Mouse (Mus musculus): ENCODE data around the gene Sugct. TPM values are rescaled to one million over a fixed set of nuclear protein-coding genes. Genes with fewer than 3 reads are reported as not detected.

Gene Sugct
- polyA plus RNA-seq, 1 experiment from 2014 or later, result 3.1 TPM

- no peak overlapping the region for H3K9ac ChIP-seq
- ATAC-seq (replicated peaks), result no peak
- H3K4me3 ChIP-seq, result no peak overlapping the region
- no peaks in the 10 kb centered on the region for H3K4me1 ChIP-seq
- H3K27ac ChIP-seq, result no peak overlapping the region
- H3K27me3 ChIP-seq (replicated peaks), result no peaks in the 10 kb centered on the region
- no peak overlapping the region for H3K4me2 ChIP-seq
- WGBS, result 70% methylated on average over 8 of the region's 8 CpGs
- H3K9me3 ChIP-seq, result no peaks in the 10 kb centered on the region
- H3K36me3 ChIP-seq (replicated peaks), result no peaks in the 10 kb centered on the region
These were observed 510.1 kb downstream of the Sugct start for GRCm38 (mm10) chr13:17185253-17185652.

DNA sequence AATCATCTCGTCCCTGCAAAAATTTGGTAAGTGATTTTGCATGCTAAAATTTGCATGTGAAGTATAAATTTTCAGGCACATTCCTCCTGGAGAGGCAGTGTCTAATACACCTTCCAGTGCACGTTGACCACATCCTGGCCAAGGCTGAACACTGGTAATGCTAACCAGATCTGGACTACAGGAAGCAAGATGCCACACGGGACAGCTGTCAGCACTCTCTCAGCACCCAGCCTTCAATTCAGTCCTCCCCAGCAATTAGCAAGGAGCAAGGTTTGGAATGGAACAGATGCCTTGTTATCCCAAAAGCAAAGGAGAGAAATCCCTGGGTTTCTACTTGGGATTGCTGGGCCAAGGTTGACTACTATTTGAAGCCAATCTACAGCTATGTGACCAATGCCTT, 529.4 kb downstream of the Sugct start:
- Histone ChIP-seq H3K4me2 (no peak overlapping the region), H3K27ac (no peak overlapping the region), H3K4me1 (no peaks in the 10 kb centered on the region), H3K36me3 (replicated peaks) (no peaks in the 10 kb centered on the region), H3K27me3 (replicated peaks) (no peaks in the 10 kb centered on the region), H3K4me3 (no peak overlapping the region), H3K9me3 (no peaks in the 10 kb centered on the region), H3K9ac (no peak overlapping the region)
- ATAC-seq (replicated peaks), result no peak
- WGBS, result 81% methylated on average over 3 of the region's 3 CpGs

DNA sequence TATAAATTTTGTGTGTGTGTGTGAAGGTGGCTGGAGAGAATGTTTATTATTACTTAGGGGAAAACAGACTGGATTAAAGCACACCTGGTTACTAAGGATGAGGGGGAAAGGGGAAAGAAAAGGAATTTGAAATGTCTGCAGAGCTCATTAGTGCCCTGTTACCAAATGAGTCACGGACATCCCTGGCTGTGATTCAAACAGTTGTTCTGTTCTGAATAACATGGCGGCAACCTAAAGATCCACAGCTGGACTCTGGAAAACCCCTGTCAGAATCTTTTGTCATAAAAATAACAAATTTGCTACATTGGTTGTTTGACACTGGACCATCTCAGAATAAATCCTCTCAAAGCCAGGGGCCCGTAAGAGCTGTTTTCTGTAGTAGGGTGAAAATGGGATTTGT, 530.6 kb downstream of the Sugct start:
- Histone ChIP-seq H3K4me3 (no peak overlapping the region), H3K36me3 (replicated peaks) (no peaks in the 10 kb centered on the region), H3K4me2 (no peak overlapping the region), H3K4me1 (no peaks in the 10 kb centered on the region), H3K27ac (no peak overlapping the region), H3K9me3 (no peaks in the 10 kb centered on the region), H3K27me3 (replicated peaks) (no peaks in the 10 kb centered on the region), H3K9ac (no peak overlapping the region)
- WGBS, result 89% methylated on average over 3 of the region's 3 CpGs
- no peak for ATAC-seq (replicated peaks)

DNA sequence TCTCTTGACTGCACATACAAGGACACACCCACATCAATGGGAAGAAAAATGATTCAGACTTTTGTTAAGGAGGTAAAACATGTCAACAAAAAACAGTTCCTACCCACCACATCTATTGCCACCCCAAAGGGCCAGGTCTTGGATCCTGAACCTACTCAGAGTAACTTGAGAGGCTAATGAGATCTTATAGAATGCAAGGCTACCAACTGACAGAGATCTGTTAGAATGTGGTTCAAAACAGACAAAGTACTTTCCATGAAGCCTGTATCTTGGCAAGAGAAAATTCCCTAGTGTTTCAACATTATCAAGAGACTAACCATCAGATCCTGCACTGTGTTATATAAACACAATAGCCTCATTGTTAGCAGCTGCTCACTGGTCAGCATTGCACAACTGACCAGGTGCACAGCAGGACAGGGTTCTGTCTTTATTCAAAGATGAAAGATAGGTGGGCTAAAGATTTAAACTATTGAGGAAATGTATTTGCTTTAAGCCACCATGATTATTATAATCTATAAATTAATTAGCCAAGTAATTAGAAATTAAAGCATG, 548.8 kb downstream of the Sugct start:
- Histone ChIP-seq H3K9ac (no peak overlapping the region), H3K27me3 (replicated peaks) (no peaks in the 10 kb centered on the region), H3K4me2 (no peak overlapping the region), H3K4me1 (no peaks in the 10 kb centered on the region), H3K9me3 (no peaks in the 10 kb centered on the region), H3K4me3 (no peak overlapping the region), H3K36me3 (replicated peaks) (no peaks in the 10 kb centered on the region), H3K27ac (no peak overlapping the region)
- ATAC-seq (replicated peaks), result no peak

DNA sequence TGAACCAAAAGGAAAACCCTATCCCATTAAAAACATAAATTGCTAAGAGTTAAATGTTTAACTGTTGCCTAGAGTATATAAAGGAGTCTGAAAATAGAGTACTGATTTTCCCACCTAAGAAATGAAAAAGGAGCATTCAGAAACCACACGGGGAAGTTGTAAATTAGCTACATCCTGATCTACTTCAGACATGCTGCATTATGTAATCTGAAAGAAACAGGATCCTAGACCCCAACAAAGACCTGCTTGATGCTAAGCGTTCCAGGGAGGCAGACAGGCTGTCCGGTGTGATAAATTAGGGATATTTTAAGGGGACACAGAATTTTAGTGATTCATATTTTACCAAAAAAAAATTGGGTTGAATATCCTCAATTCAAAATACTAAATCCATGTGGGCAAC, 579.3 kb downstream of the Sugct start:
- H3K9me3 ChIP-seq, result no peaks in the 10 kb centered on the region
- no peak overlapping the region for H3K4me3 ChIP-seq
- no peaks in the 10 kb centered on the region for H3K27me3 ChIP-seq (replicated peaks)
- 65% methylated on average over 3 of the region's 3 CpGs for WGBS
- no peak overlapping the region for H3K9ac ChIP-seq
- no peak overlapping the region for H3K4me2 ChIP-seq
- H3K4me1 ChIP-seq, result no peaks in the 10 kb centered on the region
- H3K27ac ChIP-seq, result no peak overlapping the region
- no peak for ATAC-seq (replicated peaks)
- H3K36me3 ChIP-seq (replicated peaks), result no peaks in the 10 kb centered on the region

DNA sequence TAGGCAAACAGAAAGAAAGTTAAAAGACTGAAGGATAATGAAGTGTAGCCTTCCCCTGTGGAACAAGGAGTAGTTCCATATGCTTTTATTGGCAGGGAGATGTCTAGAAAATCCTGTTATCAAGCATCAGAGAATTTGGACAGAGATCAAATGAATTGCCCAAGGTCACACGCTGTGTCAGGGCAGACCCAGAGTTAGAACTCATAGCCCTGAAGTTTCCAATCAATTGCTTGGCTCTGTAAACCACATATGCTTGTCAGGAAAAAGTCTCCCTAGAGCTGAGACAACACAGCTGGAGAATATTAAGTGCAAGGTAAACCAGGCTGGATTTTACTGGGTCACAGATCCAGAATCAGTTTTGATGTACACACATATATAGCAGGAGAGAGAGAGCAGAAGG, 593.0 kb downstream of the Sugct start:
- no peaks in the 10 kb centered on the region for H3K9me3 ChIP-seq
- no peak overlapping the region for H3K4me2 ChIP-seq
- H3K27me3 ChIP-seq (replicated peaks), result no peaks in the 10 kb centered on the region
- H3K36me3 ChIP-seq (replicated peaks), result no peaks in the 10 kb centered on the region
- 83% methylated on average over 1 of the region's 1 CpGs for WGBS
- no peaks in the 10 kb centered on the region for H3K4me1 ChIP-seq
- H3K4me3 ChIP-seq, result no peak overlapping the region
- H3K9ac ChIP-seq, result no peak overlapping the region
- no peak for ATAC-seq (replicated peaks)
- H3K27ac ChIP-seq, result no peak overlapping the region

GRCm38 (mm10) chr13:17086547-17086946, 608.8 kb downstream of the Sugct start:
- no peaks in the 10 kb centered on the region for H3K27me3 ChIP-seq (replicated peaks)
- H3K4me1 ChIP-seq, result no peaks in the 10 kb centered on the region
- H3K9me3 ChIP-seq, result no peaks in the 10 kb centered on the region
- no peak overlapping the region for H3K4me3 ChIP-seq
- H3K4me2 ChIP-seq, result no peak overlapping the region
- no peak overlapping the region for H3K9ac ChIP-seq
- no peak for ATAC-seq (replicated peaks)
- no peaks in the 10 kb centered on the region for H3K36me3 ChIP-seq (replicated peaks)
- H3K27ac ChIP-seq, result no peak overlapping the region
- 78% methylated on average over 2 of the region's 2 CpGs for WGBS

DNA sequence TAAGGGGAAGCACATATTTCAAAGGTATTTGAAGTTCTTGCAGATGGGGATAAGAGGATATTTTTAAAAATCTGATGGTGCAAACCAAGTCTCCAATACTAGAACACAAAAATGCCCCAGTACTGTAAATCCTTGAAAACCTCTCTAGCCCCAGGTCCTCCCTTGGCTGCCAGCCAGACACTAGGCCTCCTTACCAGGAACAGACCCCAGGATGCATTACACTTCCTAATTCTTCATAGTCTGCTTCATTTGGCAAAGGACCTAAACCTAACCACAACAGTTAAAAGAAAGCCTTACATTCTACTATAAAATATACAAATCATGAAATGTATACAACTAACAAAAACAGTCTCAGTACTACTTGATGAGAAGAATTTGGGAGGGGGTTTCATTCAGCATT, 609.2 kb downstream of the Sugct start:
- Histone ChIP-seq H3K27me3 (replicated peaks) (no peaks in the 10 kb centered on the region), H3K27ac (no peak overlapping the region), H3K4me3 (no peak overlapping the region), H3K36me3 (replicated peaks) (no peaks in the 10 kb centered on the region), H3K9me3 (no peaks in the 10 kb centered on the region), H3K4me2 (no peak overlapping the region), H3K4me1 (no peaks in the 10 kb centered on the region), H3K9ac (no peak overlapping the region)
- no peak for ATAC-seq (replicated peaks)

- WGBS, result 70% methylated on average over 6 of the region's 6 CpGs
- Histone ChIP-seq H3K27me3 (replicated peaks) (no peaks in the 10 kb centered on the region), H3K9me3 (no peaks in the 10 kb centered on the region)
These were observed 610.2 kb downstream of the Sugct start for GRCm38 (mm10) chr13:17084946-17085852.

DNA sequence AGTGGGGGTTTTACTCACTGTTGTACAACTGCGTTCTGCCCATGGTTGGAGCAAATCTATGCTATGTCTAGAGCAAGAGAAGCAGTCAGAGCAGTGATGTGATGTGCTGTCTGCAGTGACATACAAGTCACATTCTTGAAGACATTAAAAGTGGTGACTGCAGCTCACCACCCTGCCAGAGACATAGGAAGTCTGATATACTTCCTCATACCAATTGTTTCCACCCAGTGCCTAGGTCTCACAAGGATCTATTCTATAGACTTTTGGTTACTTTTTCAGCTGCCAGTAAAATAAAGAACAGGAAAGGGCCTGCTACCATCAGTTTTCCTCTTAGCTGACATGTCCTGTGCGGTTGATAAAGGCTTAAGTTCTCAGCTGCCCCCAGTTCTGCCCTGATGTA, 613.7 kb downstream of the Sugct start:
- ATAC-seq (replicated peaks), result no peak
- no peaks in the 10 kb centered on the region for H3K36me3 ChIP-seq (replicated peaks)

More at GRCm38 (mm10) chr13:17084946-17085852, 610.2 kb downstream of the Sugct start:
- ATAC-seq (replicated peaks), result peak; percentile 60; the same call in 1 of the 2 replicates
- no peak overlapping the region for H3K27ac ChIP-seq
- no peaks in the 10 kb centered on the region for H3K36me3 ChIP-seq (replicated peaks)
- H3K4me1 ChIP-seq, result no peaks in the 10 kb centered on the region
- H3K9ac ChIP-seq, result no peak overlapping the region
- no peak overlapping the region for H3K4me3 ChIP-seq
- no peak overlapping the region for H3K4me2 ChIP-seq

GRCm38 (mm10) chr13:17065552-17065951, 629.8 kb downstream of the Sugct start:
- no peak for ATAC-seq (replicated peaks)
- Histone ChIP-seq H3K27me3 (replicated peaks) (no peaks in the 10 kb centered on the region), H3K4me3 (no peak overlapping the region), H3K4me1 (no peaks in the 10 kb centered on the region), H3K4me2 (no peak overlapping the region), H3K9ac (no peak overlapping the region), H3K36me3 (replicated peaks) (no peaks in the 10 kb centered on the region), H3K27ac (no peak overlapping the region), H3K9me3 (no peaks in the 10 kb centered on the region)
- WGBS, result 83% methylated on average over 3 of the region's 3 CpGs

More for the DNA sequence above, 613.7 kb downstream of the Sugct start:
- WGBS, result 85% methylated on average over 2 of the region's 2 CpGs
- H3K9ac ChIP-seq, result no peak overlapping the region
- no peaks in the 10 kb centered on the region for H3K27me3 ChIP-seq (replicated peaks)
- H3K27ac ChIP-seq, result no peak overlapping the region
- no peak overlapping the region for H3K4me3 ChIP-seq
- H3K9me3 ChIP-seq, result no peaks in the 10 kb centered on the region
- H3K4me1 ChIP-seq, result no peaks in the 10 kb centered on the region
- H3K4me2 ChIP-seq, result no peak overlapping the region

DNA sequence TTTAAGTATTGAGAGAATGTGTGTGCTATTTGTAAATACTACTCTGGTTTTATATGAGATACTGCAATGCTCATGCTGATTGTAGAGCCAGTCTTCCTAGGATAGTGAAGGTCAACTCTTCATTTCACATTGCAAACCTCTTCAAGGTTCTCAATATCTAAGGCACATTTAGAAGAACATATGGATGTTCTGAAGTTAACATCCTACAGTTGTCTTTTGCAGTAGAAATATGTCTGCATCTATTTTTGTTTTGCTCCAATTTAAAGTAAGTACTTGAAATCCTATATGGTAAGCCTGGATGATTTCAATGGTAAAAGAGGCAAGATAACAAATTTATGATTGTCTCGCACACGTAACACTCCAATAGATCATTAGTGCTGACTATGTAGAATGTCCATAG, 638.7 kb downstream of the Sugct start:
- no peak overlapping the region for H3K4me2 ChIP-seq
- WGBS, result 95% methylated on average over 2 of the region's 2 CpGs
- no peak overlapping the region for H3K9ac ChIP-seq
- no peak overlapping the region for H3K4me3 ChIP-seq
- no peaks in the 10 kb centered on the region for H3K9me3 ChIP-seq
- no peak overlapping the region for H3K27ac ChIP-seq
- no peaks in the 10 kb centered on the region for H3K27me3 ChIP-seq (replicated peaks)
- no peaks in the 10 kb centered on the region for H3K36me3 ChIP-seq (replicated peaks)
- ATAC-seq (replicated peaks), result no peak
- H3K4me1 ChIP-seq, result no peaks in the 10 kb centered on the region
